Mouse (Mus musculus): ENCODE measurements around the gene Cnot2. TPM values are rescaled to one million over a fixed set of nuclear protein-coding genes. Genes with fewer than 3 reads are reported as not detected.

The Cnot2 gene
- total RNA-seq, 2 experiments from 2014 or later: 68.3 to 76.9 TPM

DNA sequence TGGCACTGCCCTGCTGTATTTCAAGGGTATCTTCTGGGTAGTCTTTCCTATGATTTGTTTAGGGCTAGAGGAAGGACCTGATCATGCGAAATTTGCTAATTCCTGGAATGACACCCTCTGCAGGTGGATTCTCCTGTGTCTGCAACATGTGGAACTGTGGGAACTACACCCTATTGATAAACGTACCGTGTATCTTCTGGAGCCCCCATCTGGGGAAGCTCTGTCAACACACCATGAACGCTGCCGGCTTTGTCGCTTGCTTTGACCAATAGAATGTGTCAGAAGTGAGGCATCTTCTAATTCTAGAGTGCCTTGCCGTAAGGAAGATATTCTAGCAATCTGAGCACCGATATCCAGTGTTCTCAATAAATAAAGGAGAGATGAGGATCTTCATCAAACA is 136.5 kb downstream of the Cnot2 start:
- intact Hi-C loops (cut with DNase I): no loop called here
- H3K27ac ChIP-seq: no peak overlapping the region
- TF ChIP-seq CTCF (IDR thresholded peaks at IDR 0.05): no peak
- DNase-seq (ENCODE audit: extremely low spot score in 1 of 2, low spot score in 2 of 2): no peak
- H3K4me3 ChIP-seq: no peak overlapping the region

DNA sequence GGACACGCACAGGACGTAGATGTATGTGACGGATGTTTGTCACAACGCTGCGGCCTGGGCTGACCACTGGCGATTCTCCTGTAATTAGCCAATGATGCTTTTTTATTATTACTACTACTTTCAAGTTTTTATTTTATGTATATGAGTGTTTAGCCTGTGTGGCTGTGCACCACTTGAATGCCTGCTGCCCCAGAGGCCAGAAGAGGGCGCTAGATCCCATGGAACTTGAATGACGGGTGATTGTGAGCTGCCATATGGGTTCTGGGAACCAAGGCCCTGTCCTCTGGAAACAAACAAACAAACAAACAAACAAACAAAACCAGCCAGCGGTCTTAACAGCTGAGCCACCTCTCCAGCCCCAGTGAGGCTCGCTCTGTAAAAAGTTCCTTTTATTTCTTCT is 136.9 kb downstream of the Cnot2 start:
- TF ChIP-seq CTCF (IDR thresholded peaks at IDR 0.05): no peak; the same call in 1 of the 2 replicates
- Histone ChIP-seq H3K4me3 (no peak overlapping the region), H3K27ac (no peak overlapping the region)
- intact Hi-C loops (cut with DNase I): no loop called here
- no peak for DNase-seq (ENCODE audit: extremely low spot score in 1 of 2, low spot score in 2 of 2)

GRCm38 (mm10) chr10:116440946-116441345 is 140.4 kb downstream of the Cnot2 start:
- no peak for TF ChIP-seq CTCF (IDR thresholded peaks at IDR 0.05)
- no peak for DNase-seq (ENCODE audit: extremely low spot score in 1 of 2, low spot score in 2 of 2)
- Histone ChIP-seq H3K27ac (no peak overlapping the region), H3K4me3 (no peak overlapping the region)
- intact Hi-C loops (cut with DNase I): no loop called here

GRCm38 (mm10) chr10:116440088-116440487 is 141.2 kb downstream of the Cnot2 start:
- no peak for TF ChIP-seq CTCF (IDR thresholded peaks at IDR 0.05)
- no peak for DNase-seq (ENCODE audit: extremely low spot score in 1 of 2, low spot score in 2 of 2)
- Histone ChIP-seq H3K4me3 (no peak overlapping the region), H3K27ac (no peak overlapping the region; the same call in 1 of the 2 replicates)
- intact Hi-C loops (cut with DNase I): no loop called here

- peak overlapping the region; percentile 32; the same call in 1 of the 2 replicates for H3K27ac ChIP-seq
Observed at GRCm38 (mm10) chr10:116435455-116435854, 145.9 kb downstream of the Cnot2 start.

More at GRCm38 (mm10) chr10:116435455-116435854, 145.9 kb downstream of the Cnot2 start:
- DNase-seq (ENCODE audit: extremely low spot score in 1 of 2, low spot score in 2 of 2): no peak
- H3K4me3 ChIP-seq: no peak overlapping the region
- no peak for TF ChIP-seq CTCF (IDR thresholded peaks at IDR 0.05)
- intact Hi-C loops (cut with DNase I): no loop called here

Small RNA genes lying within 50 kb of the gene (microRNA-seq; reads per million reads assigned to microRNA genes)
- 0 reads per million in 2 experiments for gene Gm25190

Other genes with a start within 250 kb of the Cnot2 start
- 100 to 1,000 TPM; 102 TPM for gene Kcnmb4, start 107.6 kb downstream of the Cnot2 start, total RNA-seq (2021)

Measured in left cerebral cortex, adult 2 months (tissue).